ENCODE assay signal across 9 mouse cellular contexts in the genomic region with DNA sequence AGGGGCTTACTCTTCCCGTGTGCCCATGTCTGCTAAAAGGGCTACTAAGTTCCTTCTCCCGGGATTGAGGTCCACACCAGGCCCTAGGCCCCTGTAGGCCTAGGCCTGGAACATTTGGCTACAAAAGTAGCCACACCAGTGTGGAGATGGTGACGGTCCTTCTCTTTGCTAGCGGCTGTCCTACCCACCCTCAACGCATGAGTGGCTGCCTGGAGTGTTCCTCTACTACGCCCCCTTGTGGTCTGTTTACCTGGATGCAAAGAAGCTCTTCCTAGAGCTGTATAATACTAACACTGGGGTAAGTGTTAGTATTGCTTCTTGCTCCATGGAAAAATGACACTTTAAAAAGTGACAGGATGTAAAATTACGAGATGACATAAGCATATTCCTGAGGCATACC.
DNase-seq lines count a peak whose midpoint lies in the region; ATAC-seq and TF ChIP-seq lines count a peak whose summit lies in the region.
"Had no signal": no experiment of that assay in that cellular context is flagged by ENCODE, and none has a peak within 500 bp of the region (broad histone marks: within the 10 kb centered on the region; RNA-seq: fewer than 3 reads in every experiment).

No protein-coding gene starts in this region.

- WGBS in intestine, postnatal 0 days: 65% methylated on average over 7 of the region's 7 CpGs
- whole genome bisulfite sequencing in intestine, embryonic 16.5 days: 61% methylated on average over 7 of the region's 7 CpGs
- WGBS in cerebellum, adult 2 months: 58% methylated on average over 7 of the region's 7 CpGs
- 58% methylated on average over 7 of the region's 7 CpGs for WGBS in limb, embryonic 13.5 days

- H3K27ac ChIP-seq in intestine, postnatal 0 days (ENCODE audit: low read depth, low read length): no peak overlapping the region
- H3K27ac ChIP-seq in intestine, embryonic 16.5 days (ENCODE audit: low read length): no peak overlapping the region
- peak overlapping the region; percentile 89; the same call in 1 of the 2 replicates for H3K27ac ChIP-seq in MEL (ENCODE audit: control insufficient read depth, low read depth, low read length)
- H3K27ac ChIP-seq in cerebellum, adult 2 months (ENCODE audit: insufficient read depth, low read length): no peak overlapping the region
- H3K27ac ChIP-seq in limb, embryonic 13.5 days: no peak overlapping the region
- H3K27ac ChIP-seq: neural tube, embryonic 12.5 days had no signal

- peak; percentile 90 for DNase-seq in MEL (ENCODE audit: low read depth, low spot score)
- peak in 1 of 2 experiments; percentile 38 for DNase-seq in cerebellum, adult 2 months
- DNase-seq in spleen, postnatal 4 days (ENCODE audit: low spot score in 2 of 2): peak; percentile 60 to 75
- no peak for DNase-seq in ovary, postnatal 10 days (ENCODE audit: low spot score)
- no peak for DNase-seq in right cerebral cortex, postnatal 4 days

- no peak for TF ChIP-seq EP300 in MEL (IDR thresholded peaks at IDR 0.05; ENCODE audit: low read depth in 1 of 2, low read length in 2 of 2)

- no peak for ATAC-seq in intestine, postnatal 0 days
- ATAC-seq in intestine, embryonic 16.5 days: no peak
- no peak for ATAC-seq in limb, embryonic 13.5 days (ENCODE audit: low FRiP score, low read depth)

- H3K4me1 ChIP-seq in intestine, postnatal 0 days (replicated peaks; ENCODE audit: control insufficient read depth, insufficient read depth, low read length): 0 out of 2 replicates have a peak, but pooled peaks cover 3% of the 10 kb centered on the region
- peaks cover 13% of the 10 kb centered on the region for H3K4me1 ChIP-seq in intestine, embryonic 16.5 days (ENCODE audit: control insufficient read depth, insufficient read depth, low read length)
- H3K4me1 ChIP-seq in MEL (ENCODE audit: control insufficient read depth in 1 of 2, insufficient read depth in 2 of 2, low read length in 2 of 2): peaks cover 22 to 35% of the 10 kb centered on the region in 2 experiments
- H3K4me1 ChIP-seq in cerebellum, adult 2 months (ENCODE audit: control insufficient read depth, insufficient read depth, low read length): peaks cover 24% of the 10 kb centered on the region; the same call in 1 of the 2 replicates
- peaks cover 63% of the 10 kb centered on the region for H3K4me1 ChIP-seq in limb, embryonic 13.5 days

- H3K36me3 ChIP-seq in intestine, postnatal 0 days (ENCODE audit: control insufficient read depth, insufficient read depth): no peaks in the 10 kb centered on the region
- H3K36me3 ChIP-seq in intestine, embryonic 16.5 days (ENCODE audit: control insufficient read depth, insufficient read depth, low read length): no peaks in the 10 kb centered on the region
- H3K36me3 ChIP-seq in MEL (ENCODE audit: control insufficient read depth in 1 of 2, insufficient read depth in 2 of 2, low read length in 2 of 2): peaks cover 2 to 36% of the 10 kb centered on the region in 2 experiments
- peaks cover 9% of the 10 kb centered on the region for H3K36me3 ChIP-seq in limb, embryonic 13.5 days
- H3K36me3 ChIP-seq: neural tube, embryonic 12.5 days had no signal

- H3K4me3 ChIP-seq in intestine, postnatal 0 days (ENCODE audit: low read depth, low read length): no peak overlapping the region
- H3K4me3 ChIP-seq in intestine, embryonic 16.5 days (ENCODE audit: low read length): no peak overlapping the region
- peak overlapping the region; percentile 81 to 93 for H3K4me3 ChIP-seq in MEL (ENCODE audit: control insufficient read depth in 1 of 2, insufficient read depth in 1 of 2, low read depth in 2 of 2, low read length in 2 of 2)
- peak overlapping the region; percentile 25 for H3K4me3 ChIP-seq in cerebellum, adult 2 months (replicated peaks; ENCODE audit: insufficient read depth, low read depth, low read length)
- H3K4me3 ChIP-seq in limb, embryonic 13.5 days: no peak overlapping the region
- H3K4me3 ChIP-seq: neural tube, embryonic 12.5 days had no signal

- H3K9ac ChIP-seq in intestine, postnatal 0 days (ENCODE audit: low read depth, low read length): no peak overlapping the region
- no peak overlapping the region for H3K9ac ChIP-seq in intestine, embryonic 16.5 days (ENCODE audit: low read depth, low read length)
- H3K9ac ChIP-seq in MEL (ENCODE audit: control insufficient read depth, low read depth, low read length, poor library complexity, severe bottlenecking): peak overlapping the region; percentile 79
- H3K9ac ChIP-seq in limb, embryonic 13.5 days: no peak overlapping the region
- H3K9ac ChIP-seq: neural tube, embryonic 12.5 days had no signal

- peak; percentile 51 for TF ChIP-seq RAD21 in MEL (IDR thresholded peaks at IDR 0.05; ENCODE audit: low read depth, low read length)

- no peak overlapping the region for H3K4me2 ChIP-seq in intestine, postnatal 0 days (replicated peaks; ENCODE audit: low read depth)
- H3K4me2 ChIP-seq in intestine, embryonic 16.5 days (ENCODE audit: low read depth, low read length): no peak overlapping the region
- peak overlapping the region; percentile 92 for H3K4me2 ChIP-seq in limb, embryonic 13.5 days (replicated peaks)
- H3K4me2 ChIP-seq: neural tube, embryonic 12.5 days had no signal

- no peak for TF ChIP-seq POLR2A in MEL (IDR thresholded peaks at IDR 0.05; ENCODE audit: control insufficient read depth in 1 of 2, insufficient read depth in 1 of 2, low read depth in 1 of 2, low read length in 2 of 2, poor library complexity in 1 of 2)
- no peak for TF ChIP-seq POLR2A in cerebellum, adult 2 months (IDR thresholded peaks at IDR 0.05; ENCODE audit: borderline replicate concordance, insufficient read depth, low read length)

- H3K79me2 ChIP-seq in MEL (ENCODE audit: control insufficient read depth, insufficient read depth, low read length, poor library complexity): peaks cover 66% of the 10 kb centered on the region

- H3K27me3 ChIP-seq in intestine, postnatal 0 days (replicated peaks; ENCODE audit: control insufficient read depth, insufficient read depth, low read length): no peaks in the 10 kb centered on the region
- no peaks in the 10 kb centered on the region for H3K27me3 ChIP-seq in intestine, embryonic 16.5 days (replicated peaks; ENCODE audit: control insufficient read depth, insufficient read depth, low read length)
- H3K27me3 ChIP-seq in MEL (ENCODE audit: control insufficient read depth in 1 of 2, insufficient read depth in 2 of 2, low read length in 2 of 2): no peaks in the 10 kb centered on the region
- no peaks in the 10 kb centered on the region for H3K27me3 ChIP-seq in cerebellum, adult 2 months (ENCODE audit: control insufficient read depth, insufficient read depth, low read length)
- peaks cover 7% of the 10 kb centered on the region for H3K27me3 ChIP-seq in limb, embryonic 13.5 days

- TF ChIP-seq CTCF in intestine, postnatal 0 days (IDR thresholded peaks at IDR 0.05; ENCODE audit: low read depth): peak; percentile 77
- peak; percentile 74 to 86 (median 77) for TF ChIP-seq CTCF in MEL (IDR thresholded peaks at IDR 0.05 in 2 of 3, conservative IDR thresholded peaks at IDR 0.05 in 1 of 3; ENCODE audit: control insufficient read depth in 1 of 3, insufficient read depth in 1 of 3, low read depth in 2 of 3, low read length in 3 of 3, poor library complexity in 1 of 3, severe bottlenecking in 1 of 3)
- peak; percentile 49; the same call in 1 of the 2 replicates for TF ChIP-seq CTCF in cerebellum, adult 2 months (IDR thresholded peaks at IDR 0.05; ENCODE audit: borderline replicate concordance, insufficient read depth, low read depth, low read length)

- H3K9me3 ChIP-seq in intestine, postnatal 0 days (ENCODE audit: control insufficient read depth): no peaks in the 10 kb centered on the region
- no peaks in the 10 kb centered on the region for H3K9me3 ChIP-seq in intestine, embryonic 16.5 days (ENCODE audit: control insufficient read depth, low read length)
- H3K9me3 ChIP-seq in MEL (replicated peaks; ENCODE audit: insufficient read depth, low read length): no peaks in the 10 kb centered on the region
- no peaks in the 10 kb centered on the region for H3K9me3 ChIP-seq in limb, embryonic 13.5 days
- H3K9me3 ChIP-seq: neural tube, embryonic 12.5 days had no signal

TF ChIP-seq in MEL, 35 proteins besides CTCF, POLR2A, EP300 and RAD21:
- peak; percentile 70 for TF ChIP-seq SMC3 (IDR thresholded peaks at IDR 0.05; ENCODE audit: low read depth, low read length)
- TF ChIP-seq BHLHE40 (IDR thresholded peaks at IDR 0.05; ENCODE audit: borderline replicate concordance, low read depth, low read length): peak; percentile 36; the same call in 1 of the 2 replicates
- no peak for TF ChIP-seq CHD1 (IDR thresholded peaks at IDR 0.05; ENCODE audit: low read depth, low read length)
- TF ChIP-seq MAX (IDR thresholded peaks at IDR 0.05; ENCODE audit: low read length): 0 out of 2 replicates have a peak, but pooled peaks have one; percentile 44
- TF ChIP-seq SIN3A (IDR thresholded peaks at IDR 0.05; ENCODE audit: low read length): peak; percentile 77
- peak; percentile 55; the same call in 1 of the 2 replicates for TF ChIP-seq MAZ (IDR thresholded peaks at IDR 0.05; ENCODE audit: low read depth, low read length)
- no peak for TF ChIP-seq RCOR1 (IDR thresholded peaks at IDR 0.05; ENCODE audit: low read depth, low read length)
- TF ChIP-seq MYC (IDR thresholded peaks at IDR 0.05; ENCODE audit: low read depth, low read length): 0 out of 2 replicates have a peak, but pooled peaks have one; percentile 43
- TF ChIP-seq MXI1 (IDR thresholded peaks at IDR 0.05; ENCODE audit: low read depth, low read length): peak; percentile 73
- peak; percentile 29; the same call in 1 of the 2 replicates for TF ChIP-seq ZC3H11A (IDR thresholded peaks at IDR 0.05; ENCODE audit: low read depth, low read length)
- TF ChIP-seq E2F4 (IDR thresholded peaks at IDR 0.05; ENCODE audit: borderline replicate concordance, low read depth, low read length): no peak
- no peak for TF ChIP-seq ZMIZ1 (IDR thresholded peaks at IDR 0.05; ENCODE audit: low read depth, low read length)
- no peak for TF ChIP-seq JUND (IDR thresholded peaks at IDR 0.05; ENCODE audit: low read depth, low read length)
- TF ChIP-seq ELF1 (IDR thresholded peaks at IDR 0.05; ENCODE audit: low read depth, low read length): 0 out of 2 replicates have a peak, but pooled peaks have one; percentile 10

Comparison
In these comparisons a context has a peak if more than half of its experiments do, and no peak if none do; other contexts are left out.
1. H3K4me3 ChIP-seq: peak in MEL (2 of 2) and cerebellum, adult 2 months (single experiment); none in intestine, postnatal 0 days (single experiment), intestine, embryonic 16.5 days (single experiment) and limb, embryonic 13.5 days (single experiment).
2. DNase-seq: peak in MEL (single experiment) and spleen, postnatal 4 days (2 of 2); none in ovary, postnatal 10 days (single experiment) and right cerebral cortex, postnatal 4 days (single experiment).
3. Peak in every context shown above with its lines, with median percentiles within 50 percentile points of each other: CTCF ChIP-seq.